Mouse (Mus musculus) erythroid progenitor cell, adult 5-6 weeks (primary cell): Measurements from ENCODE around the gene Med31. TPM values are rescaled to one million over a fixed set of nuclear protein-coding genes. Genes with fewer than 3 reads are reported as not detected.
"Not testable (repeated sequence)": the region's sequence is repeated elsewhere in the genome, so short reads cannot be mapped to it uniquely, and the experiment has no call there.

Experiments
- ATAC-seq: replicated peaks from 2 replicates; pipeline ENCODE4 v1.8.0; 2016; ENCODE audit warnings: moderate number of reproducible peaks, mild to moderate bottlenecking, moderate TSS enrichment, inconsistent platforms; ENCODE audit not compliant: poor library complexity, low FRiP score, severe bottlenecking
- total RNA-seq, 2 experiments: library from RNA; stranded (forward) in 1 of 2; stranded (reverse) in 1 of 2; fragments of 150-400 nt in 1 of 2; fragments of 186-747, 209-891 nt in 1 of 2; gene quantifications; 2 replicates each; pipeline versions ENCODE4 v1.2.3 to v1.2.4; 2015 to 2017; ENCODE audit warnings: low replicate concordance in 2 of 2

Med31 gene
- total RNA-seq, 2 experiments from 2014 or later, result 4.0 to 16.8 TPM

GRCm38 (mm10) chr11:72206341-72207203 is 8.8 kb downstream of the Med31 start, which contains the start of gene Gm43951:
Gene Gm43951 (minus strand): TSS chr11:72206840.
- peak; percentile 47 for ATAC-seq

- no peak for ATAC-seq
Measured at GRCm38 (mm10) chr11:72205256-72205655, 10.1 kb downstream of the Med31 start.

- no peak for ATAC-seq
Measured at GRCm38 (mm10) chr11:72203440-72203839, 12.0 kb downstream of the Med31 start.

- ATAC-seq, result no peak
Measured at GRCm38 (mm10) chr11:72196506-72196905, 18.9 kb downstream of the Med31 start.

- ATAC-seq, result no peak
Measured at GRCm38 (mm10) chr11:72194259-72194658, 21.1 kb downstream of the Med31 start.

GRCm38 (mm10) chr11:72190857-72191256 is 24.5 kb downstream of the Med31 start:
- ATAC-seq, result no peak

- ATAC-seq, result no peak
Measured at GRCm38 (mm10) chr11:72184252-72184651, 31.1 kb downstream of the Med31 start.

- ATAC-seq, result no peak
Measured at GRCm38 (mm10) chr11:72181136-72181535, 34.3 kb downstream of the Med31 start.

- no peak for ATAC-seq
Measured at GRCm38 (mm10) chr11:72180556-72180955, 34.8 kb downstream of the Med31 start.

- no peak for ATAC-seq
Measured at GRCm38 (mm10) chr11:72176553-72176952, 38.8 kb downstream of the Med31 start.

GRCm38 (mm10) chr11:72175966-72176365 is 39.4 kb downstream of the Med31 start:
- ATAC-seq, result no peak

- no peak for ATAC-seq
Measured at GRCm38 (mm10) chr11:72174721-72175120, 40.7 kb downstream of the Med31 start.

GRCm38 (mm10) chr11:72173506-72173905 is 41.9 kb downstream of the Med31 start:
- ATAC-seq, result no peak

GRCm38 (mm10) chr11:72171906-72172305 is 43.5 kb downstream of the Med31 start:
- ATAC-seq, result not testable (repeated sequence)

- no peak for ATAC-seq
Measured at GRCm38 (mm10) chr11:72169871-72170270, 45.5 kb downstream of the Med31 start.

- ATAC-seq, result no peak
Measured at GRCm38 (mm10) chr11:72163198-72163597, 52.2 kb downstream of the Med31 start.

Other genes starting within 250 kb of the Med31 start
- gene Aipl1, start 178.1 kb downstream of the Med31 start, total RNA-seq (2015; ENCODE audit: low replicate concordance), result not detected in 2 replicates
- gene Aipl1, start 178.1 kb downstream of the Med31 start, total RNA-seq (2017; ENCODE audit: low replicate concordance), result not detected in 2 replicates
- 4.7 and 8.0 TPM in 2 replicates for gene Pimreg, start 173.6 kb downstream of the Med31 start, total RNA-seq (2015; ENCODE audit: low replicate concordance)
- 2.6 TPM in 1 of 2 replicates, not detected in the other for gene Pimreg, start 173.6 kb downstream of the Med31 start, total RNA-seq (2017; ENCODE audit: low replicate concordance)
- not detected in 2 replicates for gene Pitpnm3, start 79.8 kb downstream of the Med31 start, total RNA-seq (2015; ENCODE audit: low replicate concordance)
- not detected in 2 replicates for gene Pitpnm3, start 79.8 kb downstream of the Med31 start, total RNA-seq (2017; ENCODE audit: low replicate concordance)
- gene Gm43951, start 8.8 kb downstream of the Med31 start, total RNA-seq (2015; ENCODE audit: low replicate concordance), result not detected in 2 replicates
- 1.0 TPM in 1 of 2 replicates, not detected in the other for gene Gm43951, start 8.8 kb downstream of the Med31 start, total RNA-seq (2017; ENCODE audit: low replicate concordance)
- 13.0 and 15.9 TPM in 2 replicates for gene 4933427D14Rik, start 8.1 kb downstream of the Med31 start, total RNA-seq (2015; ENCODE audit: low replicate concordance)
- gene 4933427D14Rik, start 8.1 kb downstream of the Med31 start, total RNA-seq (2017; ENCODE audit: low replicate concordance), result 8.1 and 21.0 TPM in 2 replicates
- gene Txndc17, start 8.0 kb downstream of the Med31 start, total RNA-seq (2015; ENCODE audit: low replicate concordance), result 31.4 and 37.8 TPM in 2 replicates
- gene Txndc17, start 8.0 kb downstream of the Med31 start, total RNA-seq (2017; ENCODE audit: low replicate concordance), result 5.0 and 10.8 TPM in 2 replicates
- not detected in 2 replicates for gene Slc13a5, start 51.6 kb upstream of the Med31 start, total RNA-seq (2015; ENCODE audit: low replicate concordance)
- gene Slc13a5, start 51.6 kb upstream of the Med31 start, total RNA-seq (2017; ENCODE audit: low replicate concordance), result not detected in 2 replicates
- gene Xaf1, start 86.0 kb upstream of the Med31 start, total RNA-seq (2015; ENCODE audit: low replicate concordance), result 13.0 and 74.6 TPM in 2 replicates
- 18.9 and 26.5 TPM in 2 replicates for gene Xaf1, start 86.0 kb upstream of the Med31 start, total RNA-seq (2017; ENCODE audit: low replicate concordance)
- not detected in 2 replicates for gene Fbxo39, start 98.9 kb upstream of the Med31 start, total RNA-seq (2015; ENCODE audit: low replicate concordance)
- gene Fbxo39, start 98.9 kb upstream of the Med31 start, total RNA-seq (2017; ENCODE audit: low replicate concordance), result not detected in 2 replicates
- not detected in 2 replicates for gene Tekt1, start 146.8 kb upstream of the Med31 start, total RNA-seq (2015; ENCODE audit: low replicate concordance)
- gene Tekt1, start 146.8 kb upstream of the Med31 start, total RNA-seq (2017; ENCODE audit: low replicate concordance), result not detected in 2 replicates
- gene Smtnl2, start 196.1 kb upstream of the Med31 start, total RNA-seq (2015; ENCODE audit: low replicate concordance), result 1.4 TPM in 1 of 2 replicates, not detected in the other
- 0.26 and 0.30 TPM in 2 replicates for gene Smtnl2, start 196.1 kb upstream of the Med31 start, total RNA-seq (2017; ENCODE audit: low replicate concordance)
- gene Ggt6, start 219.9 kb upstream of the Med31 start, total RNA-seq (2015; ENCODE audit: low replicate concordance), result not detected in 2 replicates
- not detected in 2 replicates for gene Ggt6, start 219.9 kb upstream of the Med31 start, total RNA-seq (2017; ENCODE audit: low replicate concordance)
- 37.5 and 82.2 TPM in 2 replicates for gene Mybbp1a, start 225.8 kb upstream of the Med31 start, total RNA-seq (2015; ENCODE audit: low replicate concordance)
- 4.8 and 7.6 TPM in 2 replicates for gene Mybbp1a, start 225.8 kb upstream of the Med31 start, total RNA-seq (2017; ENCODE audit: low replicate concordance)